Mouse (Mus musculus): Measurements from ENCODE around the gene Gm43302.
"Not testable (repeated sequence)": the region's sequence is repeated elsewhere in the genome, so short reads cannot be mapped to it uniquely, and the experiment has no call there.

Gene Gm43302

DNA sequence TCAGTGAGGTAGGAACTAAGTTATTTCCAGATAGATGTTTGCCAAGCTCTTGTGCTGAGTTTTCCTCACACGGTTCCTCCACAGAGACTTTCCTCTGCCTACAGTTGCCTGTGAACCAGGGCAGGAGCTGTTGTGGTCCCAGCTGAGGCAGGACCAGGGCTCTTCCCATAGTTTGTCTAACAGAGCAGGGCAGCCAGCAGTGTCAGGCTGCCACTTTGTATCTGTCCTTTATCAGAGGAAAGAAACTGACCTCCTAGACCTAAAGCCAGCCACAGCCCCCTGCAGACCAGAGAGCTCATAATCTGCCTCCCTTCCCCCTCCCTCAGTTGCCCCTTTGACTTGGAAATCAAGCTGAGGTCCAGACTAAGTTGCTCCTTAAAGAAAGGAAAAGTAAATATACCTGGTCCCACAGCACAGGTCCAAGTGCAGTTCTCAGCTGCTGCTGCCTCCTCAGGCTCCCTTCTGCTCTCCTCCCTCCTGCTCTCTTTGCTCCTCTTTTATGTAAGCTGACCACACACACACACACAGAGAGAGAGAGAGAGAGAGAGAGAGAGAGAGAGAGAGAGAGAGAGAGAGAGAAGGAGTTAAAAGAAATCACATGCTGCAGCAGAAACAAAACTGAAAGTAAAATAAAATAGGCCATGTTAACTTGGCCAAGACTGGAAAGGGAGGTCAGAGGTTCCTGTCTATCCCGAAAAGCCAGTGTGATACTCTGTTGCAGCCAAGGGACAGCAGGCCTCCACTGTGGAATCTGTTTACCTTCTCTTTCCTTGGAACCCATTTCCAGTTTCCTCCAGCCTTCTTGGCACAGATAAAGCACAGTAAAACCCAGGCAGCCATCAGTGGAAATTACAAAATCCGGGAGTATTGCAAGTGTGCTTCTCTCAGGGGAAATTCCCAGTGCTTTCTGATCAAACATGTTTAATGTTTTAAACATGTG is at the start of gene Gm43302, which contains the start of gene Gbp6:
TSS of gene Gm43302 (minus strand) at position 470 of the 940 bp plus-strand sequence.
TSS of gene Gbp6 (minus strand) at position 473 of the 940 bp plus-strand sequence.
- ChIA-PET POLR2A (interaction anchor here in 1 of 4 experiments (0.6 kb wide), 1 partner anchor 53 kb away, joined by 3 read pairs; no protein-coding TSS in a partner anchor), CTCF (interaction anchor here in 2 of 4 experiments (0.6 kb wide), 2 partner anchors 53 to 1057 kb away, joined by 3 to 6 read pairs; no protein-coding TSS in a partner anchor)

DNA sequence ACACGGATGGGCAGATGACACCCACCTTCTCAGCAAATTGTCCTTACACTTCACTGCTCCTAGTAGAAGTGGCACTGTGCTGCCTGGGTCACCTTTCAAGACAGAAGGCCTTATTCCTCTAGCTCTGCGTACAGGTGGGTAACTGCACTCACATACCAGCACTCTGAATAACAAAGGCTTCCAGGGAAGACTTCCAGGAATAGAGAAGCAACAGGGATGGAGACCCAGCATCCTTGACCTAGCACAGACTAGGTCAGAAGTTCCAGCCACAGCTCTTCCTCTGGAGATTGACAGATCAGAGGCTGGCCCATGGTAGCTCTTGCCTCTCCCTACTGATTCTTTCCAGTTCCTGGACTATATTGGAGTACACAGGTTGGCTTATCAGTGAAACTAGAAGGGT is 47.8 kb upstream of the Gm43302 start:
- ChIA-PET CTCF (no interaction called here), POLR2A (interaction anchor here in 2 of 4 experiments (0.6 to 1.0 kb wide), 2 partner anchors 21 to 35 kb away, joined by 3 read pairs; no protein-coding TSS in a partner anchor)

DNA sequence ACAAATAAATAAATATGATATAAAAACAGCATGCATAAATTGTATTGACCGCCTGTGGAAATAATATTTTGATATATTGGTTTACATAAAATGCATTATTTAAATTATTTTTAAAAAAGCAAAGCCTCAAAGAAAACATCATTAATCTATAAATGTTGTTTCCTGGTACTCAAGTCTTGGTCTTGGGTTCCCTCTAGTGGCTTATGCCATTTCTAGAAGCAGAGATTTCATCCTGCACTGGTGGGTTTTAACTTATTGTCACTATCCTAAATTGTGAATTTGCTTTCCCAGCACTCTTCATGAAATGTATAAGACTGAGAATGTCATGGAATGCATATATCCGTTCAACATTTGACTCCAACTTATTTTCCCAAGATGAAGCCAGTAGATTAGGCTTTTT is 29.0 kb upstream of the Gm43302 start:
- CTCF ChIA-PET, result no interaction called here

DNA sequence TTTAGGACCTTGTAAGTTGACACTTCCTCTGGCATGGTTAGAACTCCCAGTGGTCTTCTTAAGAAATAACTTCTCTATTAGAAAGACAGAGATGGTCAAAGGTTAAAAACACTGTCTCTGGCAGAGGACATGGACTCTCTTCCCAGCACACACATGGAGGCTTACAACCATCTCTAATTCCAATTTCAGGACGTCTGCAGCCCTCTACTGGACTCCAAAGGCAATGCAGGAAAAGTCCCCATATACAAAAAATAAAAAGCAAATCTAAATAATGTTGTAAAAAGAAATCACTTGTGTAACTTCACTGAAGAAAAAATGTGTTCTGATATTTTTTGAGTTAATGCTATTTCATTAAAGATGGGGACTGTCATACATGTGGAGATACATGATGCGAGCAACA is 17.4 kb upstream of the Gm43302 start:
- ChIA-PET CTCF (no interaction called here), POLR2A (no interaction called here)

More for the DNA sequence above, 29.0 kb upstream of the Gm43302 start:
- POLR2A ChIA-PET, result no interaction called here

DNA sequence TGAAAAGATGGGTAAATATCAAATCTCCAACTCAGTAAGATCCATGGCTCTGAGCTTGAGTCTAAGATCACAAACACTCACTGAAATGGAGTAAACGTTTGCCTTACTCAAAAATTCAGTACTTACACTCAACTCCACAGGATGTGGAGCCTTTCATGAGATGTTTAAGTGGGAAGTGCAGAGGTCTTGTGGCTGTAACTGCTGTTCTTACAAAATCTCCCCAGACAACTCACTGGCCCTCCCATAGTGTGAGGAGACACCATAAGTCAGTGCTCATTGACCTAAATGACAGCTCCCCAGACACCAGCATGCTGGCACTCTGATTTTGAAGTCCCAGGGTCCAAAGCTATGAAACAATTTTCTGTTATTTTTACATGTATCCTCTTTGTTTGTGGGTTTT is 15.7 kb upstream of the Gm43302 start:
- POLR2A ChIA-PET, result not testable (repeated sequence)
- CTCF ChIA-PET, result interaction anchor here in 1 of 4 experiments (0.6 kb wide), 1 partner anchor 195 kb away, joined by 3 read pairs; no protein-coding TSS in a partner anchor

DNA sequence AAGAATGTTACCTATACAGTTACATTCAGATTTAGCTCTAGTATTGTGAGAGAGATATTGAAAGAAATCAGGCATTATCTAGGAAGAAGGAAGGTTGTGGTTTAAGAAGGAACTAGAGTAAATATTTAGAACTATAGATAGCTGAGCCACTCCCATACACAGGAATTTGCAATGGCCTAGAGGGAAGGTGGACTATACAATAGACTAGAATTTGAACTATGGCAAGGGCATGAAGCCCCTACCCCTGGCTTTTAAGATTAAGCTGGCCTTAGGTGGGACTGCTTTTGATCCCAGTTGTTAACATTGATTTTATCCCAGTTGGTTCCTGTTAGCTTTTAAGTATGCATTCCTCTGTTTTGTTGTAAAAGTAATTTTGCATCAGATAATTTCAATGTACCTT is 13.5 kb upstream of the Gm43302 start:
- POLR2A ChIA-PET, result interaction anchor here in 1 of 4 experiments (1.4 kb wide), 1 partner anchor 34 kb away, joined by 3 read pairs; no protein-coding TSS in a partner anchor
- CTCF ChIA-PET, result not testable (repeated sequence)

DNA sequence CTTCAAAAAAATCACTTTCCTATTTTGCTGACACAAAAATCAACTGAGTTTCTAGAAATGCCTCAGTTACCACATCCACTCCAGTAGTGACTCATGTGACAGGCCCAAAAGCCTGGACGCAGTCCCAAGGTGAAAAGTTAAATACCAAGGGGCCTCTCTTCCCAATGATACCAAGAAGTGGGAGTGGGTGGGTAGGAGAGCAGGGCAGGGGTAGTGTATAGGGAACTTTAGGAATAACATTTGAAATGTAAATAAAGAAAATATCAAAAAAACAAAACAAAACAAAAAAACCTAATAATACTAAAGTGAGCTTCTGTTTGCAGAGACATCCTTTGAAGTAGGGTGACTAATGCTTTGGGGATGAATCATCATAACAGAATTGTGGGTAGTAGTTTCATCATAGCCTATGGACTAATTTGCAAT is 12.7 kb upstream of the Gm43302 start:
- POLR2A ChIA-PET, result interaction anchor here in 1 of 4 experiments (1.4 kb wide), 1 partner anchor 35 kb away, joined by 3 read pairs; no protein-coding TSS in a partner anchor
- CTCF ChIA-PET, result no interaction called here

DNA sequence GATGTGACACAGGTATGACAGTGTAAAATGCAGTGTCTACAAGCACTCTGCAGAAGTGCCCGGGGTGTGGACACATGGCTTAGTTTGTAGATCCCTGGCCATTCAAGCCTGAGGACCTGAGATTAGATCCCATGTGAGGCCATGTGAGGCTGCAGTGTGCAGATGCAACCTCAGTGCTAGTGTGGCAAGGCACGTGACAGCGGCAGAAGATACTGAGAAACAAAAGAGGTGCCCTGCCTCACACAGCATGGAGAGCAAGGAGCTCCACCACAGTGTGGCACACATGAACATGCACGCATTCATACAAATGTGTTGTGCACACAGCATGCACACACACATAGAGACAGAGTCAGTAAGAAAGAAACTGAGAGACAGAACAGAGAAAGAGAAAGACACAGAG is 12.2 kb upstream of the Gm43302 start:
- POLR2A ChIA-PET, CTCF ChIA-PET: not testable (repeated sequence)

DNA sequence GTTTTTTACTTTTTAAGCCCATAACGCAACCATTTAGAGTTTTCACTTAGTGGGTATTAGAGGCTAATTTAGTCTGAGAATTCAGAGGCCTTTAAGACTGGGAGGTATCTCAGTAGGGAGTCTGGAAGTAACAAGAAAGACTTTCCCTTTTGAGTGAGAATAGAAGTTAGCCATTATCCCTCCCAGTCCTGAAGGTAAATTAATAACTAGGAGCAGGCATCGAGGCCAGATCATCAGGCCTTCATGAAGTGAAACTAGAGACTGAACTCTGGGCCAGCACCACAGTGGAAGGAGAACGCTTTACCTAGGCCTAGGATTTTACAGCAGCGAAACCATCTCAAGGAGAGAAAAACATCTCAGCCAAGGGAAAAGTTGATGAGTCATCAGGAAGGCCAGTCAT is 8.5 kb upstream of the Gm43302 start:
- POLR2A ChIA-PET, result no interaction called here
- CTCF ChIA-PET, result no interaction called here

DNA sequence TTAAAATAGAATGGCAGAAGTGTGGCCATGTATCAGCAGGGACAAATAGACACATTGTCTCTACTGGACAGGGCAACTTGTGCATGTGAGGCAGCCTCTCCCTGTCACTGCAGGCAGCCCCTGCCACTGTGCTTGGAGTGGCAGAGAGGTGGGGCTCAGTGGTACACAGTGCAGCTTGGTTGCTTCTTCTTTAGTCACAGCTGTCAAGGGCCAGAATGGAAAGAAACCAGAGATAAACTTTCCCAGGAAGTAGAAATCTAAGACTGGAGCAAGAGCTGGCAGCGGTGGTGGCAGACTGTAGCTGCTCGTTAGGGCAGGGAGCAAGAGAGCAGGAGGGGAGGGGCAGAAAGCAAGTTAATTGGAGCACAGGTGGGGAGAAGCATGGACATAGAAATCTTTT is 8.0 kb upstream of the Gm43302 start:
- POLR2A ChIA-PET, result no interaction called here
- CTCF ChIA-PET, result no interaction called here

DNA sequence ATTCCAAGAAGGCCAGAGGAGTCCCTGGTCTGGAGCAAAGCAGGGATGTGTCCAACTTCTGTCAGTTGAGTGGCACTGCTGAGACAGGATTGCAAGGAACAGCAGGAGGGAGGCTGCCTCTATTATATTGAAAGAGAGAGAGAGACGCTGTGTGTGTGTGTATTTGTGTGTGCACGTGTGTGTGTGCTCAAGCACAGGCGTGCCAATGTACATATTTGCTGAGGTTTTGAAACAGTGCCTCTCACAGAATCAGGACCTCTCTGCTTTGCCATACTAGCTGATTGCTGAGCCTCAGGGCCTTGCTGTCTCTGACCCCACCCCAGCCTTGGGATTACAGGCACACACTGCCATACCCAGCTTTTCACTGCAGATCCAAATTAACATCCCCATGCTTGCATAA is 2.3 kb upstream of the Gm43302 start:
- ChIA-PET CTCF (no interaction called here), POLR2A (no interaction called here)

DNA sequence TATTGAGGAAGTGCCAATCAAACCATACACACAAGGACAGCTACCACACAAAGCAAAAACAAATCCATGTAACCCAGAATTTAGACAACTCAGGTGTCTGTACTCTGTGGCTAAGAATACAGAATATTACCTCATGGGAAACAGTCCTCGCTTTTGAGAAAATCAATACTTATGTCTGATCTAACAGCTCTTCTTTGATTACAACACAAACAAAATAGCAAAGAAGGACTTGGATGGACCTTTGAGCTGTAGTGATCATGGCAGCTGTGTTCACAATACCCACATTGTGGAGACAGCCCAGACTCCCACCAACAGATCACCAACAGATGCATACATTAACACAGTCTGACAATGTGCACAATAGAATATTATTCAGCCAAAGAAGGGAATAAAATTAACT is 1.0 kb downstream of the Gm43302 start:
- CTCF ChIA-PET, result no interaction called here
- POLR2A ChIA-PET, result no interaction called here

DNA sequence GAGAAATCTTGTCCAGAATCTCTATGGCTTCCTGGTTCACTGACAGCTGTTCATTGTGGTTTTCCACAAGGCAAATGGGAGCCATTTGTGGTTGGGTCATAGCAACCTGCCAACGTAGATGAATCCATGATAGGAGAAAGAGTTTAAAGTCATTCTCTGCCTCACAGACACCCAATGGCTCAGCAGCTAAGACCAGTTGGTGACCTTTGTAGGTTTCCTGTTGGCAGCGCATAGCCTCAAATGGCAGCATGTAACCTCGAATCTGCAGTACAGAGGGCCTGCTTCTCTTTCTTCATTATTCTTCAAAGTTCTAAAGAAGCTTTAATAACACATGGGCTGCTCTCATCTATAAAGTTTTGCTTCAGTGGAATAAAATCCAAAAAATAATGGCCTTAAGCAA is 2.6 kb downstream of the Gm43302 start:
- POLR2A ChIA-PET, CTCF ChIA-PET: not testable (repeated sequence)

DNA sequence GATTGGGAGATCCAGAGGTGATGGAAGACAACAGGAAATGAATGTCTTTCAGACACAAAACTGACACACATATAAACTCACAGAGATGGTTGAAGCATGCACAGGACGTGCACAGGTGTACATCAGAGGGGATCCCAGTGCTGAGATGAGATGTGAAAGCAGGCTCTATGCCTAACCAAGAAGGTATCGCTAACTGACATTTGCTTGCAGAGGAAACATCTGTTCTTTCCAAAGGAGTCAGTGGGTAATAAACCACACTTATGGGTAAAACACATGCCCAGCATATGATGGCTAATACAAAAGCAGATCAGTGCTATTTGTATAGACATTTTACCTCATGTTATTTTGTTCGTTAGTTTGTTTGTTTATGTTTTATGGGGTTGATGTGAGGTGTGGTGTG is 32.8 kb downstream of the Gm43302 start:
- POLR2A ChIA-PET, CTCF ChIA-PET: not testable (repeated sequence)

DNA sequence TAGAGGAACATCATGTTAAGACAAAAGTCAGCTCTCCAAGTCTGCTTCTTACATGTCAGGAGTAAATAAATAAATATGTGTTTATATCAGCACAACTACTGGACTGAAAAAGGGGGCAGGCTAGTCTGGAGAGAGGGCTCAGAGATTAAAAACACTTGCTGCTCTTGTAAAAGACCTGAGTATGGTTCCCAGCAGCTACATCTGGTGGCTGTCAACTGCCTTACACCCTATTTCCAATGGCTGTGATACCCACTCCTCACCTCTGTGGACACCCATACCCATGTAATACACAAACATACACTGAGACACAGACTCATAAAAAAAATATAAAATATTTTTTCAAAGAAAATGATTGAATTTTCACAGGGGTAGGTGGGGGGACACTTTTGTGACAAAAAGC is 41.0 kb downstream of the Gm43302 start:
- CTCF ChIA-PET, result no interaction called here
- POLR2A ChIA-PET, result interaction anchor here in 1 of 4 experiments (0.5 kb wide), 2 partner anchors 447 to 1191 kb away, joined by 3 read pairs; no protein-coding TSS in a partner anchor

DNA sequence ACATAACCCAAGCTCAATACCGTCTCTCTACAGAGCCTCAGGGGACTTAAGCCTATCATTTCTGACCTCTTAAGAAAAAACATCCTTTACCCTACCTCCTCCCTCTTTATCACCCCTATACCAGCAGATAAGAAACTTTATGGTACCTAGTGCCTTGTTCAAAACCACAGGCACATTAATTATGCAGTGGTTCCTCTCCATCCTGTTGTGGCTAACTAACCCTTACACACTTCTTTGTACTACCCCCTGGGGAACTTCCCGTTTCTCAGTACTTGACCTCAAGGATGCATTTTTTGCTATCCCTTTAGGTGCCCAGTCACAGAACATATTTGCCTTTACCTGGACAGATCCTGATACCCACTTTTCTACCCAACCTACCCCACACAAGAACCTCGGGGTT is 48.8 kb downstream of the Gm43302 start:
- POLR2A ChIA-PET, CTCF ChIA-PET: not testable (repeated sequence)

DNA sequence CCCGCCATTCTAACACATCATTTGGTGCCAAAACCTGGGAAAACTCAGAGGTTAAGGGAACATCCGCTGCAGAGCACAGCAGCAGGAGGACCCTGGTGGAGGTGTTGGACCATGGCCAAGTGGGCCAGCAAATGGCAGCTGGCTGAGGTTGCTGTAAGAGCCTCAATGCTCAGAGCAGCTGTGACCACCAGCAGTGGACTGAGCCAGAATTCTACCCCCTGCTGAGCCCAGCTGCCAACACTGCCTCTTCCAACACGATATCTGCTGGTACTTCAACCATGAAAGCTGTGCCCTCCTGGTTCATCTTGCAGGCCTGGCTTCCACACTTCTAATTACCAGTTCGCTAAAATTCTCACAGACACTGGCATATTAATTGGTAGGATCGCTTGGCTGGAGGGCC is 52.5 kb downstream of the Gm43302 start:
- CTCF ChIA-PET, POLR2A ChIA-PET: not testable (repeated sequence)

DNA sequence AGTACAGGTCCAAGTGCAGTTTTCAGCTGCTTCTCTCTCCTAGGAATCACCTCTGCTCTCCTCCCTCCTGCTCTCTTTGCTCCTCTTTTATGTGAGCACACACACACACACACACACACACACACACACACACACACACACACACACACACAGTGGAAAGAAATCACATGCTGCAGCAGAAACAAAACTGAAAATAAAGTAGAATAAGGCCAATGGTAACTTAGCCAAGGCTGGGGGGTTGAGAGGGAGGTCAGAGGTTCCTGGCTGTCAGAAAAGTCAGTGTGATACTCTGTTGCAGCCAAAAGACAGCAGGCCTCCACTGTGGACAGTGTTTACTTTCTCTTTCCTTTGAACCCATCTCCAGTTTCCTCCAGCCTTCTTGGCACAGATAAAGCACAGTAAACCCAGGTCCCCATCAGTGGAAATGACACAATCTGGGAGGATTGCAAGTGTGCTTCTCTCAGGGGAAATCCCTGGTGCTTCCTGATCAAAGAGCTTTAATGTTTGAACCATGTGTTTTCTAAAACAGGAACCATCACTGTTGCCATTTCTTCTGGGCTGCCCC is 53.9 kb downstream of the Gm43302 start, which contains the start of gene Gbp10:
TSS of gene Gbp10 (minus strand) at position 51 of the 565 bp plus-strand sequence.
- CTCF ChIA-PET, result not testable (repeated sequence)
- POLR2A ChIA-PET, result interaction anchor here in 1 of 4 experiments (1.0 kb wide), 1 partner anchor 41 kb away, joined by 3 read pairs; no protein-coding TSS in a partner anchor

DNA sequence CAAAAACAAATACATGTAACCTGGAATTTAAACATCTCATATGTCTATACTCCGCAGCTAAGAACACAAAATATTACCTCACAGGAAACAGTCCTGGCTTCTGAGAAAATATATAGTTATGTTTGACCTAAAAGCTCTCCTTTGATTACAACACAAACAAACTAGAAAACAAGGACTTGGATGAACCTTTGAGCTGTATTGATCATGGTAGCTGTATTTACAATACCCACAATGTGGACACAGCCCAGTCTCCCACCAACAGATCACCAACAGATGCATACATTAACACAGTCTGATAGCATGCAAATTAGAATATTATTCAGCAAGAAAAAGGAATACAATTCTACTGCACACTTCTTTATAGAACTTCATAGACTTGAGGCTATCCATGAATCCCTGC is 55.1 kb downstream of the Gm43302 start:
- POLR2A ChIA-PET, CTCF ChIA-PET: not testable (repeated sequence)

DNA sequence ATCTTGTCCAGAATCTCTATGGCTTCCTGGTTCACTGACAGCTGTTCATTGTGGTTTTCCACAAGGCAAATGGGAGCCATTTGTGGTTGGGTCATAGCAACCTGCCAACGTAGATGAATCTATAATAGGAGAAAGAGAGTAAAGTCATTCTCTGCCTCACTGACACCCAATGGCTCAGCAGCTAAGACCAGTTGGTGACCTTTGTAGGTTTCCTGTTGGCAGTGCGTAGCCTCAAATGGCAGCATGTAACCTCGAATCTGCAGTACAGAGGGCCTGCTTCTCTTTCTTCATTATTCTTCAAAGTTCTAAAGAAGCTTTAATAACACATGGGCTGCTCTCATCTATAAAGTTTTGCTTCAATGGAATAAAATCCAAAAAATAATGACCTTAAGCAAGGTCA is 57.5 kb downstream of the Gm43302 start:
- CTCF ChIA-PET, POLR2A ChIA-PET: not testable (repeated sequence)

DNA sequence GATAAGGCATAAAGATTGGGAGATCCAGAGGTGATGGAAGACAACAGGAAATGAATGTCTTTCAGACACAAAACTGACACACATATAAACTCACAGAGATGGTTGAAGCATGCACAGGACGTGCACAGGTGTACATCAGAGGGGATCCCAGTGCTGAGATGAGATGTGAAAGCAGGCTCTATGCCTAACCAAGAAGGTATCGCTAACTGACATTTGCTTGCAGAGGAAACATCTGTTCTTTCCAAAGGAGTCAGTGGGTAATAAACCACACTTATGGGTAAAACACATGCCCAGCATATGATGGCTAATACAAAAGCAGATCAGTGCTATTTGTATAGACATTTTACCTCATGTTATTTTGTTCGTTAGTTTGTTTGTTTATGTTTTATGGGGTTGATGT is 84.5 kb downstream of the Gm43302 start:
- CTCF ChIA-PET, POLR2A ChIA-PET: not testable (repeated sequence)
